ENCODE assay signal across 10 mouse cellular contexts in genomic region chr6:145009859-145010818, GRCm38 (mm10).
DNase-seq lines count a peak whose midpoint lies in the region; ATAC-seq and TF ChIP-seq lines count a peak whose summit lies in the region.
"Had no signal": no experiment of that assay in that cellular context is flagged by ENCODE, and none has a peak within 500 bp of the region (broad histone marks: within the 10 kb centered on the region; RNA-seq: fewer than 3 reads in every experiment).

No protein-coding gene starts in this region.

- TF ChIP-seq CTCF in intestine, postnatal 0 days (IDR thresholded peaks at IDR 0.05; ENCODE audit: low read depth), result peak; percentile 70
- peak; percentile 50 for TF ChIP-seq CTCF in Patski (IDR thresholded peaks at IDR 0.05)

- no peaks in the 10 kb centered on the region for H3K36me3 ChIP-seq in intestine, postnatal 0 days (ENCODE audit: control insufficient read depth, insufficient read depth)
- H3K36me3 ChIP-seq in intestine, embryonic 16.5 days (ENCODE audit: control insufficient read depth, insufficient read depth, low read length), result no peaks in the 10 kb centered on the region
- H3K36me3 ChIP-seq in embryonic facial prominence, embryonic 14.5 days (ENCODE audit: control insufficient read depth, insufficient read depth, low read length), result 0 out of 2 replicates have a peak, but pooled peaks cover 2% of the 10 kb centered on the region

- no peak for ATAC-seq in intestine, postnatal 0 days
- ATAC-seq in intestine, embryonic 16.5 days, result no peak
- ATAC-seq in Patski, result no peak
- no peak for ATAC-seq in embryonic facial prominence, embryonic 14.5 days (ENCODE audit: low read depth)

- in situ Hi-C loops in Patski (cut with MboI; ENCODE audit: low pct_unique_long_range_greater_than_20kb), result loop anchor here (5.0 kb wide), 1 partner anchor 177 kb away; no protein-coding TSS in a partner anchor

- no peak overlapping the region for H3K4me3 ChIP-seq in intestine, postnatal 0 days (ENCODE audit: low read depth, low read length)
- no peak overlapping the region for H3K4me3 ChIP-seq in intestine, embryonic 16.5 days (ENCODE audit: low read length)
- H3K4me3 ChIP-seq in embryonic facial prominence, embryonic 14.5 days (ENCODE audit: low read depth, low read length), result no peak overlapping the region
- H3K4me3 ChIP-seq: embryonic facial prominence, embryonic 13.5 days; myocyte had no signal

- 74% methylated on average over 8 of the region's 8 CpGs for WGBS in intestine, postnatal 0 days
- 73% methylated on average over 8 of the region's 8 CpGs for WGBS in intestine, embryonic 16.5 days
- whole genome bisulfite sequencing in embryonic facial prominence, embryonic 14.5 days, result 52% methylated on average over 8 of the region's 8 CpGs

- no peaks in the 10 kb centered on the region for H3K27me3 ChIP-seq in intestine, postnatal 0 days (replicated peaks; ENCODE audit: control insufficient read depth, insufficient read depth, low read length)
- no peaks in the 10 kb centered on the region for H3K27me3 ChIP-seq in intestine, embryonic 16.5 days (replicated peaks; ENCODE audit: control insufficient read depth, insufficient read depth, low read length)
- H3K27me3 ChIP-seq in Patski, result no peaks in the 10 kb centered on the region
- H3K27me3 ChIP-seq in embryonic facial prominence, embryonic 14.5 days (replicated peaks; ENCODE audit: control insufficient read depth, insufficient read depth, low read length), result no peaks in the 10 kb centered on the region
- H3K27me3 ChIP-seq: embryonic facial prominence, embryonic 13.5 days had no signal

- POLR2A ChIA-PET in Patski (lab: Charles Lee), result no interaction called here

- CTCF ChIA-PET in Patski (lab: Charles Lee), result interaction anchor here (0.7 to 2.0 kb wide), 4 partner anchors 7 to 393 kb away, joined by 3 to 6 read pairs (median 4); no protein-coding TSS in a partner anchor

- H3K4me1 ChIP-seq in intestine, postnatal 0 days (replicated peaks; ENCODE audit: control insufficient read depth, insufficient read depth, low read length), result no peaks in the 10 kb centered on the region
- H3K4me1 ChIP-seq in intestine, embryonic 16.5 days (ENCODE audit: control insufficient read depth, insufficient read depth, low read length), result no peaks in the 10 kb centered on the region
- peaks cover 5% of the 10 kb centered on the region; the same call in 1 of the 2 replicates for H3K4me1 ChIP-seq in embryonic facial prominence, embryonic 14.5 days (ENCODE audit: control insufficient read depth, insufficient read depth, low read length)

- H3K4me2 ChIP-seq in intestine, postnatal 0 days (replicated peaks; ENCODE audit: low read depth), result no peak overlapping the region
- no peak overlapping the region for H3K4me2 ChIP-seq in intestine, embryonic 16.5 days (ENCODE audit: low read depth, low read length)
- H3K4me2 ChIP-seq in embryonic facial prominence, embryonic 14.5 days (ENCODE audit: low read depth, low read length), result no peak overlapping the region
- H3K4me2 ChIP-seq: embryonic facial prominence, embryonic 13.5 days had no signal

- H3K9me3 ChIP-seq in intestine, postnatal 0 days (ENCODE audit: control insufficient read depth), result no peaks in the 10 kb centered on the region
- H3K9me3 ChIP-seq in intestine, embryonic 16.5 days (ENCODE audit: control insufficient read depth, low read length), result no peaks in the 10 kb centered on the region
- H3K9me3 ChIP-seq in embryonic facial prominence, embryonic 14.5 days (ENCODE audit: control insufficient read depth, low read length), result no peaks in the 10 kb centered on the region
- H3K9me3 ChIP-seq: embryonic facial prominence, embryonic 13.5 days had no signal

- peak; percentile 56 for DNase-seq in CD4-positive, CD25-positive, alpha-beta regulatory T cell, adult 2 months (ENCODE audit: low read depth, low spot score)
- DNase-seq in Patski (ENCODE audit: low read depth, low spot score), result no peak
- peak; percentile 62 for DNase-seq in embryonic facial prominence, embryonic 14.5 days (ENCODE audit: low spot score)
- DNase-seq in lung, postnatal 14 days, result peak; percentile 31
- peak; percentile 54 for DNase-seq in thymus, postnatal 14 days
- DNase-seq in spleen, adult 12 weeks (ENCODE audit: low spot score), result no peak

- no peak overlapping the region for H3K9ac ChIP-seq in intestine, postnatal 0 days (ENCODE audit: low read depth, low read length)
- no peak overlapping the region for H3K9ac ChIP-seq in intestine, embryonic 16.5 days (ENCODE audit: low read depth, low read length)
- no peak overlapping the region for H3K9ac ChIP-seq in embryonic facial prominence, embryonic 14.5 days (ENCODE audit: low read depth, low read length)
- H3K9ac ChIP-seq: embryonic facial prominence, embryonic 13.5 days had no signal

- H3K27ac ChIP-seq in intestine, postnatal 0 days (ENCODE audit: low read depth, low read length), result no peak overlapping the region
- H3K27ac ChIP-seq in intestine, embryonic 16.5 days (ENCODE audit: low read length), result no peak overlapping the region
- H3K27ac ChIP-seq in embryonic facial prominence, embryonic 14.5 days (replicated peaks; ENCODE audit: low read depth, low read length), result no peak overlapping the region
- H3K27ac ChIP-seq: embryonic facial prominence, embryonic 13.5 days had no signal

Comparison
In these comparisons a context has a peak if more than half of its experiments do, and no peak if none do; other contexts are left out.
1. DNase-seq: peak in CD4-positive, CD25-positive, alpha-beta regulatory T cell, adult 2 months (single experiment), embryonic facial prominence, embryonic 14.5 days (single experiment), lung, postnatal 14 days (single experiment) and thymus, postnatal 14 days (single experiment); none in Patski (single experiment) and spleen, adult 12 weeks (single experiment).